Mouse (Mus musculus) embryonic facial prominence, embryonic 15.5 days (tissue): ENCODE results near the gene Fut9. TPM values are rescaled to one million over a fixed set of nuclear protein-coding genes. Genes with fewer than 3 reads are reported as not detected.

Experiments
- ATAC-seq: fragments of 200-750 bp; cut with Nextera tagmentation; 2 replicates; pipeline ENCODE4 v1.8.0; 2017; ENCODE audit warnings: low read depth, moderate TSS enrichment; ENCODE audit not compliant: insufficient number of reproducible peaks, low FRiP score, low TSS enrichment
- H3K27ac ChIP-seq: fragments of 300-500 bp; sonication (generic); replicated peaks from 2 replicates; pipeline ENCODE4 v1.5.1; 2015; ENCODE audit warnings: mild to moderate bottlenecking, inconsistent platforms
- H3K27me3 ChIP-seq: fragments of 300-500 bp; sonication (generic); 2 replicates; pipeline ENCODE4 v1.6.1; 2015; ENCODE audit warnings: inconsistent platforms
- H3K36me3 ChIP-seq: fragments of 300-500 bp; sonication (generic); 2 replicates; pipeline ENCODE4 v1.6.1; 2015; ENCODE audit warnings: mild to moderate bottlenecking, inconsistent platforms
- H3K4me1 ChIP-seq: fragments of 300-500 bp; sonication (generic); 2 replicates; pipeline ENCODE4 v1.6.1; 2015; ENCODE audit warnings: inconsistent platforms
- H3K4me2 ChIP-seq: fragments of 300-500 bp; sonication (generic); replicated peaks from 2 replicates; pipeline ENCODE4 v1.6.1; 2015; ENCODE audit warnings: mild to moderate bottlenecking, inconsistent platforms
- H3K4me3 ChIP-seq: fragments of 300-500 bp; sonication (generic); replicated peaks from 2 replicates; pipeline ENCODE4 v1.5.1; 2015; ENCODE audit warnings: mild to moderate bottlenecking, inconsistent platforms
- H3K9ac ChIP-seq: fragments of 300-500 bp; sonication (generic); 2 replicates; pipeline ENCODE4 v1.6.1; 2015; ENCODE audit warnings: inconsistent platforms
- H3K9me3 ChIP-seq: fragments of 300-500 bp; sonication (generic); replicated peaks from 2 replicates; pipeline ENCODE4 v1.6.1; 2016; ENCODE audit warnings: inconsistent platforms
- WGBS: fragments of 180-500 bp; shearing (Covaris S2); methylation state at CpG from one replicate; pipeline ENCODE4 v1.1.7; 2015; 5-methylcytosine and 5-hydroxymethylcytosine counted together
- polyA plus RNA-seq: library from polyadenylated mRNA; unstranded; fragments of >200 nt; fragmentation: Nextera tagmentation; extraction: Ambion mirVana; gene quantifications from 2 replicates; pipeline ENCODE4 v1.2.1, GENCODE M21; 2015

Gene Fut9
- polyA plus RNA-seq, 1 experiment from 2014 or later = 0.57 TPM

DNA sequence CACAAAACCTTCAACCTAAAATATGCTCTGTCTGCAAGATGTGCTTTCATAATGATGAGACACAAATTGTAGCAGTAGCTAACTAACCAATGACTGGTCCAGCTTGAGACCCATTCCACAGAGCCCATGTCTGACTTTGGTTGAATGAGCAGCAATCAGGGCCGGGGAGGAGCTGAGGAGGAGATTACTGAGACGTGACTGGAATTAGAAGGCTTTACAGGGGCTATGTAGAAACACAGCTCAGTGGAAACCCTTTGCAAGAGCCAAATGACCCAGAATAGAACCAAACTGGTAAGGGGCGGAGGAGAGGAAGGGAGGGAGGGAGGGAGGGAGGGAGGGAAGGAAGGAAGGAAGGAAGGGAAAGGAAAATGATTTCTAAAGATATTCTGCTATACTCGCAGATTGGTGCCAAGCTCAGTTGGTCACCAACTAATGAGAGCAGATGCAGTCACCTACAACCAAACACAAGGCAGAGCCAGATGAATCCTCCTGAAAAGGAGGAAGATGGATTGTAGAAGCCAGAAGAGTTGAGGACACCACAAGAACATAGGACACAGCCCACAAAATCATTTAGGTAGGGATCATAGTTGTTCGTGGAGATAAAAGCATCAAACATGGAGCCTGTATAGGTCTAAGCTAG lies 42.0 kb downstream of the Fut9 start:
- ATAC-seq = no peak

DNA sequence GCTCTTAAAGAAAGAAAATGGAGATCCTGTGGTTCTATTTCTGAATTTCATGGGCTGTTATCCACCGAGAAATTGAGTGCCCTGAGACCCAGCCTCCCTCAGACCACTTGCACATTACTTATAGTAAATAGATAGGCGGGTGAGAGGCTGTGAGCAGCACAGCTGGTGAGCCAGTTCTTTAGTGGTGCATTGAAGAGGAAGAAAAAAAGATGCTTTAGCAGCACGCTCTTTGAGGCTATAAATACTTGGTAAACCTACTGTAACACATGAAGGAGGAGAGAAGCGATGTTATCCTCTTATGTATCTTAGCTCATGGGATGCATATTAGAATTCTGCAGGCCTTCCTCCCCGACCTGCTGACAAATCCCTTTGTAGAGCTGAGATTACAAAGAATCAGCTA lies 58.5 kb downstream of the Fut9 start:
- no peaks in the 10 kb centered on the region for H3K9me3 ChIP-seq
- H3K4me3 ChIP-seq = no peak overlapping the region
- ATAC-seq = no peak
- H3K4me2 ChIP-seq = no peak overlapping the region
- no peaks in the 10 kb centered on the region for H3K36me3 ChIP-seq
- H3K9ac ChIP-seq = no peak overlapping the region
- no peaks in the 10 kb centered on the region for H3K27me3 ChIP-seq
- H3K4me1 ChIP-seq = no peaks in the 10 kb centered on the region
- H3K27ac ChIP-seq = no peak overlapping the region
- WGBS = 74% methylated on average over 5 of the region's 5 CpGs

More for the DNA sequence above, 42.0 kb downstream of the Fut9 start:
- Histone ChIP-seq H3K9ac (no peak overlapping the region), H3K27me3 (no peaks in the 10 kb centered on the region), H3K4me2 (no peak overlapping the region), H3K36me3 (no peaks in the 10 kb centered on the region), H3K27ac (no peak overlapping the region), H3K4me3 (no peak overlapping the region), H3K9me3 (no peaks in the 10 kb centered on the region), H3K4me1 (no peaks in the 10 kb centered on the region)
- WGBS = 79% methylated on average over 4 of the region's 5 CpGs

DNA sequence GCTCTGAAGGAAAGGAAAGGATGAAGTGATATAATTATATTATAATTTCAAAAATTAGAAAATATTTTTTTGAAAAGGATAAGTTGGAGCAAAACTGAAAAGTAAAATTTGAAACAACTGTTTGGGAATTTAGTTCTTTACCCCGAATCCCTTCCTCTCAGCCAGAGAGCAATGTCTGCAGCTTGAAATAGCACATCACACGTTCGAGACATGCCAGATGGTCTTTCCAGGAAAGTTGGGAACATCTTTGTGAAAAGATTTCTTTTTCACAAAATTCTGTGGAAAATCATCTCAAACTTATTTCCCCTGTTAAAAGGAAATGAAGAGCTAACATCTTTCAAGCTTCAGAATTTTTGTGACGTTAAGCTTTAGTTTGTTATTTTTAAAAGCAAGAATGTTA lies 61.3 kb downstream of the Fut9 start:
- no peak for ATAC-seq
- Histone ChIP-seq H3K4me3 (no peak overlapping the region), H3K36me3 (no peaks in the 10 kb centered on the region), H3K9me3 (no peaks in the 10 kb centered on the region), H3K4me1 (no peaks in the 10 kb centered on the region), H3K4me2 (no peak overlapping the region), H3K27me3 (no peaks in the 10 kb centered on the region), H3K27ac (no peak overlapping the region), H3K9ac (no peak overlapping the region)
- WGBS = 79% methylated on average over 4 of the region's 4 CpGs

DNA sequence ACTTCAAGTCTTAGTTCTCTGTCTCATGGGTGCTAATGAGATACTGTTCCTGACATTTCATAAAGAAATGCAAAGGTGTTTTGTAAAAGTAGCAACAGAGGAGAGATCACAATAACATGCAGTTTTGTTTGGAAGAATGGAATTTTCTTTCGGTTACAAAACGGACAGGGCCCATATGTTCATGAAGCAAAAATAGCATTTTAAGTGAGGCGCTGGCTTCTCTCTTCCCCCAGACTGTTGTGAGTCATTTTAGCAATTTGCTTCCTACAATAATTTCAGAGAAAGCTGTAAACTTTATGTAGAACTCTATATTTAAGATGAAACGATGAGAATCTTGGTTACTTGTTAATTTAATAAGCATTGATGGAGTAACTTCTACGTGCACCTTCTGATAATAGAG lies 78.5 kb downstream of the Fut9 start:
- WGBS = 73% methylated on average over 5 of the region's 5 CpGs
- Histone ChIP-seq H3K27me3 (no peaks in the 10 kb centered on the region), H3K9me3 (no peaks in the 10 kb centered on the region), H3K4me3 (no peak overlapping the region), H3K9ac (no peak overlapping the region), H3K4me1 (no peaks in the 10 kb centered on the region), H3K36me3 (no peaks in the 10 kb centered on the region), H3K27ac (no peak overlapping the region), H3K4me2 (no peak overlapping the region)
- no peak for ATAC-seq

DNA sequence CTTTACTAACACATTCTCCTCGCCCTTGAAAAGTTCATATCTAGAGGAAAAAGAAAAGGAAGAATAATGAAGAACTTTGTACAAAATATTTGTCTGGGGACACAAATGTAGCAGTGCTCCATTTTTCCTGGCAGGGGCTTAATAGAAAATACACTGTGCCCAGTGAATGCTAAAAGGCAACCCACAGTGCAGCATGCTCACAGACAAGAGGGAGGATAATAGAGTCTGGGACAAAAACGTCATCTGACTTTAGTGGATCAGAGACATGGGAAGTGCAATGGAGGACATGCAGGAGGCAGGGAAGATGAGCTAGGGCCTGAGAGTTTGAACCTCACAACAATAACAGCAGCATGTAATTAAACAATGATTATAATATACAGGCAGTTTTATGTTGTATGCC lies 86.1 kb downstream of the Fut9 start:
- ATAC-seq = no peak
- no peak overlapping the region for H3K9ac ChIP-seq
- no peaks in the 10 kb centered on the region for H3K27me3 ChIP-seq
- H3K4me3 ChIP-seq = no peak overlapping the region
- WGBS = 73% methylated on average over 2 of the region's 2 CpGs
- no peaks in the 10 kb centered on the region for H3K36me3 ChIP-seq
- H3K27ac ChIP-seq = no peak overlapping the region
- H3K4me2 ChIP-seq = no peak overlapping the region
- no peaks in the 10 kb centered on the region for H3K4me1 ChIP-seq
- H3K9me3 ChIP-seq = no peaks in the 10 kb centered on the region

DNA sequence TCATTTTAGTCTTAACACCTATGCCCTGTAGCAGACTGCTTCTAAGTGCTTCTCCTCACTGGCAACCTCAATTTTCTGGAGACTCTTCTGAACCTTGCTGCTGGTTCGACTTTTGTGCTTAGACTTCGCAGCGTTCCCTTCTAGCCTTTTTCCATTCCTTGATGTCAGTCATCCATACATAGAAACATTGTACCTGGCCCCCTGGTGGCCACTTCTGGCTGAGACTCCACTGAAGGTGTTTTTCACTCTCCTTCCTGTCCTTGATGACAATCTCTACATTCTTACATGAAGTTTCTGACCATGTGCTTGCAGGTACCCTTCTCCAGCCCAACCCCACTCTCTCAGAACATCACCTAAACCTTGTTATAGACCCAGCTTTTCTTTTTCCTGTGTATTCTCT lies 115.1 kb downstream of the Fut9 start:
- no peaks in the 10 kb centered on the region for H3K9me3 ChIP-seq
- H3K36me3 ChIP-seq = no peaks in the 10 kb centered on the region
- no peak for ATAC-seq
- no peak overlapping the region for H3K4me3 ChIP-seq
- no peaks in the 10 kb centered on the region for H3K27me3 ChIP-seq
- no peaks in the 10 kb centered on the region for H3K4me1 ChIP-seq
- H3K9ac ChIP-seq = no peak overlapping the region
- no peak overlapping the region for H3K27ac ChIP-seq
- H3K4me2 ChIP-seq = no peak overlapping the region
- WGBS = 73% methylated on average over 3 of the region's 3 CpGs

DNA sequence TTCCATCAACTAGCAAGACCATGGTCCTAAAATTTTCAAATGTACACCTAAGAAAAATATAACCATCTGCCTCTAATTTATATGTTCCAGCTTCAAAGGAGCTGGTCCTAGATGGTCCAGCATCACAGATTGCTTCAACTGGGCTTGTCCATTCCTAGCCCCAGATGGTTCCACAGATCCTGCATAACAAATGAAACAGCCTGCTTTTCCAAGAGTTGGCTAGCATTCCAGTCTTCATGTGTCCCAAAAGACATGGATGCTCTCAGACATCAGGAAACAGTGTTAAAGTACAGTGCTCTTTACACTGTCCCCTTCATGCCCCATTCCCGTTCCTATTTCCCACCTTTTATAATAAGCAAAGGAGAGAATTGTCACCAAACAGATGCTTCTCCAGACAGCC lies 135.8 kb downstream of the Fut9 start:
- no peak overlapping the region for H3K27ac ChIP-seq
- H3K4me3 ChIP-seq = no peak overlapping the region
- no peak overlapping the region for H3K9ac ChIP-seq
- H3K9me3 ChIP-seq = no peaks in the 10 kb centered on the region
- H3K4me1 ChIP-seq = no peaks in the 10 kb centered on the region
- no peak overlapping the region for H3K4me2 ChIP-seq
- ATAC-seq = no peak
- H3K27me3 ChIP-seq = no peaks in the 10 kb centered on the region
- H3K36me3 ChIP-seq = no peaks in the 10 kb centered on the region
- 77% methylated on average over 1 of the region's 1 CpGs for WGBS

DNA sequence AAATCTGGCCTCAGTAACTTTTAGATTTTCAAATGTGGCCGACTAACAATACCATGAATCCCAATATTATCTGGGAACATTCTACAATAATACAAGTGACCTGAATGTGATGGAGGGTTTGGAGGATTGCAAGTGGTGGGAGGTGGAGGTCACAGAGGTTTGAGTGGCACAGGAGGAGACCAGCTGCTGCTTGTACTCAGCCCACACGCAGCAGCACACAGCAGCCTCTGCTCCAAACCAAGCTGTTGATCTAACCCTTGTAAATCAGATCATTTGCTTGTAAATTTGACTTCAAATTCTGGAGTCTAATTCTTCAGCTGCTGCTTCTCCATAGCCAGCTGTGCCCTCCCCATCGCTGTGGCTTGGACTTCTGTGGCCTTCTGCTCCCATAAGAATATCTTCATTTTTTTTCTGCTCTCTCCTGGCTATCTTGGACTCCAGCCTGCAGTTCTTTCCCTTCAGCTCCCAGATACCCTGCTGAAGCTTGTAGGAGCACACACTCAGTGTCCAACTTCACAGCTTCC lies 138.8 kb downstream of the Fut9 start:
- no peak for ATAC-seq
- no peaks in the 10 kb centered on the region for H3K4me1 ChIP-seq
- no peaks in the 10 kb centered on the region for H3K27me3 ChIP-seq
- H3K4me2 ChIP-seq = no peak overlapping the region
- no peaks in the 10 kb centered on the region for H3K9me3 ChIP-seq
- H3K9ac ChIP-seq = no peak overlapping the region
- 89% methylated on average over 3 of the region's 3 CpGs for WGBS
- no peak overlapping the region for H3K27ac ChIP-seq
- no peaks in the 10 kb centered on the region for H3K36me3 ChIP-seq
- no peak overlapping the region for H3K4me3 ChIP-seq

DNA sequence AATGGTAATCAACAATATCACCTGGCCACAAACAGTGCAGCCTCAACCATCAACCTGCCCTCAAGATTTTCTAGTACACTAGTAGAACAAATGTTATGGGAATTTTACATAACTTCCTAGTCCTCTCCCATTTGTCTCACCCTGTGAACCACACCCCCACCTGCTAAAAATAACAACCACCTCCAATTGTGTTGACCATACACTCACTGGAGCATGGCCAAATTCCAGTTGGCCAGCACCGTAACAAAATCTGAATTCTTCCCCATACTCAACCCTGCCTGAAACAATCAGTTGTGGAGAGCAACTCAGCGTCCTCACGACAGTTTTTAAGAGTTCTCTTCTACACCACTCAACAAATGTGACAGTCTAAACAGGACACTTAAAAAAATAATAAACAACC lies 141.3 kb downstream of the Fut9 start:
- H3K27ac ChIP-seq = no peak overlapping the region
- no peaks in the 10 kb centered on the region for H3K27me3 ChIP-seq
- ATAC-seq = no peak
- no peak overlapping the region for H3K9ac ChIP-seq
- H3K36me3 ChIP-seq = no peaks in the 10 kb centered on the region
- no peak overlapping the region for H3K4me3 ChIP-seq
- WGBS = 70% methylated on average over 3 of the region's 3 CpGs
- no peak overlapping the region for H3K4me2 ChIP-seq
- H3K9me3 ChIP-seq = no peaks in the 10 kb centered on the region
- H3K4me1 ChIP-seq = no peaks in the 10 kb centered on the region

DNA sequence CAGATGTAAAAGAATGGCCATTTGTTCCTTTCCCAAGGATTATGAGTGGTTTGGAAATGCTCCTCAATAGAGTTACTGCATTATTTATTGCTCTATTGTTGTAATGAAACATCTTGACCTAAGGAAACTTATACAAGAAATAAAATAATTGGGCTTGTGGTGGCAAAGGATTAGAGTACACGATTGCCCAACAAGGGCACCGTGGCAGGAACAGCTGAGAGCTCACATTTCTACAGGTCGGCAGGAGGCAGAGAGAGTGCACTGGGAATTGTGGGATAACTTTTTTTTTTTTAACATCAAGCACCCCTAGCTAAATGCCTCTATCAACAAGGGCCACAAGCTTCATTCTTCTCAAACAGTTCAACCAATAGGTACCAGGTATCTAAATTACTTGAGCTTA lies 148.1 kb downstream of the Fut9 start:
- Histone ChIP-seq H3K4me2 (no peak overlapping the region), H3K27ac (no peak overlapping the region), H3K4me1 (no peaks in the 10 kb centered on the region), H3K27me3 (no peaks in the 10 kb centered on the region), H3K9ac (no peak overlapping the region), H3K4me3 (no peak overlapping the region), H3K9me3 (no peaks in the 10 kb centered on the region), H3K36me3 (no peaks in the 10 kb centered on the region)
- 66% methylated on average over 3 of the region's 3 CpGs for WGBS
- no peak for ATAC-seq

DNA sequence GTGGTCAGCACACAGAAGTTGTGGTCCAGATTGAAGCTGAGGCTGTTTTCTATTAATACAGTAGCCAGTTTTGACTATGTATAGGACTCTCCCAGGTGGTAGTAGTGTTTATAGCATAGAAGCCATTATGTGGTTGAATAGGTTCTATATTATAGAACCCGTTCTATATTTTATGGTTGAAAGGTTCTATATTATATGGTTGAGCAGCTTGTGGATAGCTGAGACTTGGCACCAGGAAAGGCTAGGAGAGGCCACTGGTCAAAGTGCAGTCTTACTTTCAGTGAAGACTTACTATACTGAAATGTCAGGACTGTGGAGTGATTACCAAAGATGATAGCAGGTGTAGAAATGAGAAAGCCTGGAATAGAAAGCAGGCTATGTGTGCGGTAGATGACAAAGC lies 151.9 kb downstream of the Fut9 start:
- Histone ChIP-seq H3K27me3 (no peaks in the 10 kb centered on the region), H3K9me3 (no peaks in the 10 kb centered on the region), H3K4me3 (no peak overlapping the region), H3K36me3 (no peaks in the 10 kb centered on the region), H3K27ac (no peak overlapping the region), H3K9ac (no peak overlapping the region), H3K4me2 (no peak overlapping the region), H3K4me1 (no peaks in the 10 kb centered on the region)
- ATAC-seq = no peak
- 87% methylated on average over 2 of the region's 2 CpGs for WGBS

DNA sequence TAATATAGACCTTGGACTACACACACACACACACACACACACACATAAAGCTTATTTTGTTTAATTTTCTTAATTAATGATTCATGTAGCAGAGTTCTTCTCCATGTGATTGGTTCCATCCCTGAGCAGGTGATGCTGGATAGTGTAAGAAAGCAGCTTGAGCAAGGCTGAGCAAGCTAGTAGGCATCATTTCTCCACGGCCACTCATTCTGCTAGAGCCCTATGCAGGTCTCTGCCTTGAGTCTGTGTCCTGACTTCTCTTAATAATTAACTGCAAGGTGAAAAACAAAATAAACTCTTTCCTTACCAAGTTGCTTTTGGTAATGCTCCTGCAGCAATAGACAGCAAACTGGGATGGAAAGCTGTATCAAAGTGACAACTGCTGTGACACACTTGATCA lies 152.5 kb downstream of the Fut9 start:
- no peaks in the 10 kb centered on the region for H3K4me1 ChIP-seq
- WGBS = 84% methylated on average over 1 of the region's 1 CpGs

More for the DNA sequence above, 152.5 kb downstream of the Fut9 start:
- Histone ChIP-seq H3K27ac (no peak overlapping the region), H3K4me3 (no peak overlapping the region), H3K27me3 (no peaks in the 10 kb centered on the region), H3K36me3 (no peaks in the 10 kb centered on the region), H3K9ac (no peak overlapping the region), H3K4me2 (no peak overlapping the region), H3K9me3 (no peaks in the 10 kb centered on the region)
- ATAC-seq = no peak
